Mouse (Mus musculus) gastrocnemius, postnatal 14 days (tissue): ENCODE measurements around the gene Telo2. TPM values are rescaled to one million over a fixed set of nuclear protein-coding genes. Genes with fewer than 3 reads are reported as not detected.
A peak's percentile ranks its signal among the peaks of the same experiment; 100 is the strongest.

Source experiments
- DNase-seq: peaks from one replicate; pipeline ENCODE4 v3.0.0; 2021; ENCODE audit warnings: mixed read lengths
- intact Hi-C: fragments of 180-260 bp; cut with DNase I; formaldehyde crosslinking; loops from one replicate; pipeline ENCODE4 v1.15.1; 2025; ENCODE audit warnings: low total_unique reads
- total RNA-seq, 2 experiments: library from RNA; stranded (reverse); gene quantifications; 2 replicates each; pipeline ENCODE4 v1.2.3; 2021

Gene Telo2
- total RNA-seq, 2 experiments from 2014 or later: 9.2 to 9.3 TPM

- intact Hi-C loops: no loop called here
Observed at GRCm38 (mm10) chr17:25065189-25065588, 50.6 kb downstream of the Telo2 start.

GRCm38 (mm10) chr17:25064351-25064750, 51.4 kb downstream of the Telo2 start:
- DNase-seq: peak; percentile 73
- intact Hi-C loops: no loop called here

More at GRCm38 (mm10) chr17:25065189-25065588, 50.6 kb downstream of the Telo2 start:
- no peak for DNase-seq

GRCm38 (mm10) chr17:25063872-25064271, 51.9 kb downstream of the Telo2 start:
- DNase-seq: no peak
- intact Hi-C loops: no loop called here

DNA sequence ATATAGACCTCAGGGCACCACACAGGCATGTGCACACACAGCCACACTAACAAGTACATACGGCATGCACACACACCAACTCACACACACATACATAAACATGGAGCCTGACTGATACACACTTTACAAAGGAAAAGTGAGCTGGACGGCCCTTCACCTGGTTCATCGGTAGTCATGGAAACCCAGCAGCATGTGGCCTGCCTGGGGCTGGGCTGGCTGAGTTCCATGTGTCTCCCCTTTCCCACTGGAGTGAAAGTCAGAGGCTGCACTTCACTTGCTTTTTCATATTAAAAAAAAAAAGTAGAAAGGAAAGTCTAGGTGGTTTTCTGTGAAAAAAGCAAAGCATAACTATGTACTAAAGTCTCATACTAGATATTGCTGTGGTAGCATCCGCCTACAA, 52.5 kb downstream of the Telo2 start:
- no peak for DNase-seq
- intact Hi-C loops: no loop called here

GRCm38 (mm10) chr17:25057041-25057440, 58.7 kb downstream of the Telo2 start:
- intact Hi-C loops: no loop called here
- DNase-seq: no peak

GRCm38 (mm10) chr17:25053274-25053673, 62.5 kb downstream of the Telo2 start:
- no peak for DNase-seq
- intact Hi-C loops: no loop called here

Other genes starting within 250 kb of the Telo2 start
- gene Igfals, start 250.0 kb downstream of the Telo2 start, total RNA-seq: 1 to 10 TPM; 2.9 TPM
- gene Nubp2, start 229.6 kb downstream of the Telo2 start, total RNA-seq: 10 to 100 TPM; 12.5 to 14.6 TPM
- gene Spsb3, start 229.3 kb downstream of the Telo2 start, total RNA-seq: 10 to 100 TPM; 24.4 to 29.2 TPM
- 10 to 100 TPM; 13.9 to 14.5 TPM for gene Eme2, start 220.9 kb downstream of the Telo2 start, total RNA-seq
- 100 to 1,000 TPM; 118 to 120 TPM for gene Mrps34, start 220.9 kb downstream of the Telo2 start, total RNA-seq
- 1 to 10 TPM; 7.6 to 9.0 TPM for gene Nme3, start 219.5 kb downstream of the Telo2 start, total RNA-seq
- gene Mapk8ip3, start 179.0 kb downstream of the Telo2 start, total RNA-seq: 10 to 100 TPM; 16.3 to 19.2 TPM
- 10 to 100 TPM in 1 of 2 experiments, 1 to 10 TPM in 1; 8.2 to 13.3 TPM for gene Jpt2, start 155.3 kb downstream of the Telo2 start, total RNA-seq
- gene Cramp1l, start 100.2 kb downstream of the Telo2 start, total RNA-seq: 1 to 10 TPM; 7.1 to 7.3 TPM
- gene Ift140, start 99.9 kb downstream of the Telo2 start, total RNA-seq: 1 to 10 TPM; 2.9 to 4.1 TPM
- 10 to 100 TPM; 13.9 to 16.3 TPM for gene Tmem204, start 32.4 kb downstream of the Telo2 start, total RNA-seq
- 1 to 10 TPM; 8.4 to 9.6 TPM for gene Ptx4, start 4.8 kb upstream of the Telo2 start, total RNA-seq
- 10 to 100 TPM; 14.3 to 15.5 TPM for gene Clcn7, start 17.4 kb upstream of the Telo2 start, total RNA-seq
- not detected for gene Ccdc154, start 46.5 kb upstream of the Telo2 start, total RNA-seq
- gene Gm38655, start 59.5 kb upstream of the Telo2 start, total RNA-seq: not detected
- gene BC003965, start 68.6 kb upstream of the Telo2 start, total RNA-seq: 10 to 100 TPM; 13.0 to 13.1 TPM
- gene Unkl, start 72.4 kb upstream of the Telo2 start, total RNA-seq: 1 to 10 TPM; 4.6 to 4.8 TPM
- gene Gnptg, start 124.2 kb upstream of the Telo2 start, total RNA-seq: 10 to 100 TPM; 12.3 to 14.8 TPM
- gene Tsr3, start 124.2 kb upstream of the Telo2 start, total RNA-seq: 10 to 100 TPM; 19.7 to 21.0 TPM
- gene Baiap3, start 140.4 kb upstream of the Telo2 start, total RNA-seq: under 1 TPM in 1 of 2 experiments, not detected in 1; 0.41 TPM
- 10 to 100 TPM; 74.9 to 82.6 TPM for gene Ube2i, start 158.7 kb upstream of the Telo2 start, total RNA-seq
- 1 to 10 TPM; 1.8 to 2.7 TPM for gene Prss34, start 182.4 kb upstream of the Telo2 start, total RNA-seq
- gene Prss28, start 192.7 kb upstream of the Telo2 start, total RNA-seq: not detected
- gene Prss29, start 202.7 kb upstream of the Telo2 start, total RNA-seq: not detected
- 1 to 10 TPM; 4.0 to 4.7 TPM for gene Tpsab1, start 229.6 kb upstream of the Telo2 start, total RNA-seq